Mouse (Mus musculus) thymus, adult 2 months (tissue): ENCODE data around the gene Myo3b.

Experiments
- CTCF ChIP-seq: fragments of 200-500 bp; IDR thresholded peaks from 2 replicates; pipeline ENCODE4 v1.5.1; 2012; ENCODE audit warnings: mild to moderate bottlenecking, control low read depth, low read length, moderate library complexity, borderline replicate concordance; ENCODE audit not compliant: control insufficient read depth, poor library complexity, insufficient read depth; ENCODE audit errors: extremely low read depth
- POLR2A ChIP-seq: fragments of 200-500 bp; IDR thresholded peaks from 2 replicates; pipeline ENCODE4 v1.6.1; 2012; ENCODE audit warnings: mild to moderate bottlenecking, low read length, control low read depth, moderate library complexity; ENCODE audit not compliant: control insufficient read depth, poor library complexity, insufficient read depth; ENCODE audit errors: extremely low read depth

DNA sequence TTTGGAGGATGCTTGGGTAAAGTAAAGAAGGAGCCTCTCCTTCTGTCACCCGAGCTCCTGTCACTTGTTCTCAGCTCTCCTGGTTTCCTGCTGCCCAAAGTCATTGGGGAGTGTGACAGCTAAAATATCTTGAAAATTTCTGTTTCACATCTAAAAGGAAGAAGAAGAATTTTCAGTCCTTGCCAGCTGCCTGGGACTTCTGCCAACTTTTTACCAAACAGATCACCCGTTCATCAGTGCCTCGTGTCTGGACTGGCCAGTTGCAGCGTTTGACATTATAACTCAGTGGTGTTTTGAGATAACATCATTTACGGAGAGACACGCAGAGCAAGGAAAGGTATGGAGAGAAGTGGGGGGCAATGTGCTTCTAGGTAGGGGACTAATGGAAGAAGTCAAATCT, 20.7 kb upstream of the Myo3b start:
- no peak for TF ChIP-seq CTCF
- no peak for TF ChIP-seq POLR2A
